Mouse (Mus musculus): ENCODE measurements around the gene Aanat. TPM values are rescaled to one million over a fixed set of nuclear protein-coding genes. Genes with fewer than 3 reads are reported as not detected.
"Not testable (repeated sequence)": the region's sequence is repeated elsewhere in the genome, so short reads cannot be mapped to it uniquely, and the experiment has no call there.

Gene Aanat
- total and polyA plus RNA-seq, 2 experiments from 2014 or later, result not detected

GRCm38 (mm10) chr11:116632962-116633361 is 46.7 kb downstream of the Aanat start:
- H3K4me1 ChIP-seq (ENCODE audit: control insufficient read depth, insufficient read depth), result peaks cover 6% of the 10 kb centered on the region; the same call in 1 of the 2 replicates

GRCm38 (mm10) chr11:116636607-116637006 is 50.4 kb downstream of the Aanat start:
- not testable (repeated sequence) for H3K4me3 ChIP-seq (ENCODE audit: low read depth, low read length); H3K9ac ChIP-seq (replicated peaks; ENCODE audit: low read depth, low read length); H3K4me2 ChIP-seq (ENCODE audit: low read depth, low read length); H3K36me3 ChIP-seq (replicated peaks; ENCODE audit: control insufficient read depth, insufficient read depth, low read length); DNase-seq (ENCODE audit: low spot score); H3K27me3 ChIP-seq (ENCODE audit: control insufficient read depth, insufficient read depth, low read length); ATAC-seq (ENCODE audit: insufficient read depth, low read depth); H3K4me1 ChIP-seq (ENCODE audit: control insufficient read depth, insufficient read depth); H3K9me3 ChIP-seq (replicated peaks; ENCODE audit: control insufficient read depth, low read length); H3K27ac ChIP-seq (ENCODE audit: low read depth)
- 66% methylated on average over 8 of the region's 8 CpGs for WGBS

More at GRCm38 (mm10) chr11:116632962-116633361, 46.7 kb downstream of the Aanat start:
- Histone ChIP-seq H3K9me3 (replicated peaks; ENCODE audit: control insufficient read depth, low read length) (no peaks in the 10 kb centered on the region), H3K27ac (ENCODE audit: low read depth) (no peak overlapping the region), H3K36me3 (replicated peaks; ENCODE audit: control insufficient read depth, insufficient read depth, low read length) (no peaks in the 10 kb centered on the region), H3K27me3 (ENCODE audit: control insufficient read depth, insufficient read depth, low read length) (no peaks in the 10 kb centered on the region), H3K9ac (replicated peaks; ENCODE audit: low read depth, low read length) (no peak overlapping the region), H3K4me2 (ENCODE audit: low read depth, low read length) (no peak overlapping the region), H3K4me3 (ENCODE audit: low read depth, low read length) (no peak overlapping the region)
- no peak for TF ChIP-seq CTCF (IDR thresholded peaks at IDR 0.05; ENCODE audit: low read depth)
- no peak for TF ChIP-seq EP300 (IDR thresholded peaks at IDR 0.05; ENCODE audit: low read depth)
- DNase-seq (ENCODE audit: low spot score) (no peak), ATAC-seq (ENCODE audit: insufficient read depth, low read depth) (no peak)
- 74% methylated on average over 10 of the region's 10 CpGs for WGBS

GRCm38 (mm10) chr11:116641168-116641567 is 54.9 kb downstream of the Aanat start:
- H3K27me3 ChIP-seq (ENCODE audit: control insufficient read depth, insufficient read depth, low read length), result 0 out of 2 replicates have a peak, but pooled peaks cover 10% of the 10 kb centered on the region
- no peaks in the 10 kb centered on the region for H3K9me3 ChIP-seq (replicated peaks; ENCODE audit: control insufficient read depth, low read length)
- WGBS, result 48% methylated on average over 5 of the region's 5 CpGs
- H3K4me1 ChIP-seq (ENCODE audit: control insufficient read depth, insufficient read depth), result no peaks in the 10 kb centered on the region
- no peak overlapping the region for H3K4me2 ChIP-seq (ENCODE audit: low read depth, low read length)
- no peak for ATAC-seq (ENCODE audit: insufficient read depth, low read depth)
- DNase-seq (ENCODE audit: low spot score), result no peak
- no peaks in the 10 kb centered on the region for H3K36me3 ChIP-seq (replicated peaks; ENCODE audit: control insufficient read depth, insufficient read depth, low read length)
- H3K27ac ChIP-seq (ENCODE audit: low read depth), result no peak overlapping the region
- H3K9ac ChIP-seq (replicated peaks; ENCODE audit: low read depth, low read length), result no peak overlapping the region
- TF ChIP-seq CTCF (IDR thresholded peaks at IDR 0.05; ENCODE audit: low read depth), result peak; percentile 30
- TF ChIP-seq EP300 (IDR thresholded peaks at IDR 0.05; ENCODE audit: low read depth), result no peak
- no peak overlapping the region for H3K4me3 ChIP-seq (ENCODE audit: low read depth, low read length)

GRCm38 (mm10) chr11:116641731-116642130 is 55.5 kb downstream of the Aanat start:
- Histone ChIP-seq H3K4me2 (ENCODE audit: low read depth, low read length) (no peak overlapping the region), H3K4me3 (ENCODE audit: low read depth, low read length) (no peak overlapping the region), H3K4me1 (ENCODE audit: control insufficient read depth, insufficient read depth) (no peaks in the 10 kb centered on the region), H3K9me3 (replicated peaks; ENCODE audit: control insufficient read depth, low read length) (no peaks in the 10 kb centered on the region), H3K27ac (ENCODE audit: low read depth) (no peak overlapping the region), H3K9ac (replicated peaks; ENCODE audit: low read depth, low read length) (no peak overlapping the region), H3K36me3 (replicated peaks; ENCODE audit: control insufficient read depth, insufficient read depth, low read length) (no peaks in the 10 kb centered on the region), H3K27me3 (ENCODE audit: control insufficient read depth, insufficient read depth, low read length) (peaks cover 13% of the 10 kb centered on the region; the same call in 1 of the 2 replicates)
- ATAC-seq (ENCODE audit: insufficient read depth, low read depth), result no peak
- TF ChIP-seq EP300 (IDR thresholded peaks at IDR 0.05; ENCODE audit: low read depth) (no peak), CTCF (IDR thresholded peaks at IDR 0.05; ENCODE audit: low read depth) (no peak)
- DNase-seq (ENCODE audit: low spot score), result no peak
- 62% methylated on average over 3 of the region's 3 CpGs for WGBS

- WGBS, result 31% methylated on average over 14 of the region's 14 CpGs
- Histone ChIP-seq H3K9me3 (replicated peaks; ENCODE audit: control insufficient read depth, low read length) (no peaks in the 10 kb centered on the region), H3K9ac (replicated peaks; ENCODE audit: low read depth, low read length) (no peak overlapping the region), H3K27ac (ENCODE audit: low read depth) (no peak overlapping the region), H3K4me3 (ENCODE audit: low read depth, low read length) (no peak overlapping the region), H3K4me2 (ENCODE audit: low read depth, low read length) (no peak overlapping the region), H3K27me3 (ENCODE audit: control insufficient read depth, insufficient read depth, low read length) (peaks cover 15% of the 10 kb centered on the region; the same call in 1 of the 2 replicates), H3K4me1 (ENCODE audit: control insufficient read depth, insufficient read depth) (no peaks in the 10 kb centered on the region), H3K36me3 (replicated peaks; ENCODE audit: control insufficient read depth, insufficient read depth, low read length) (no peaks in the 10 kb centered on the region)
- ATAC-seq (ENCODE audit: insufficient read depth, low read depth) (peak; percentile 30; the same call in 1 of the 2 replicates), DNase-seq (ENCODE audit: low spot score) (peak; percentile 84)
- TF ChIP-seq EP300 (IDR thresholded peaks at IDR 0.05; ENCODE audit: low read depth) (no peak), CTCF (IDR thresholded peaks at IDR 0.05; ENCODE audit: low read depth) (peak; percentile 95)
These were observed 56.7 kb downstream of the Aanat start for GRCm38 (mm10) chr11:116642681-116643578.

All from heart, postnatal 0 days (tissue).